Mouse (Mus musculus) skeletal muscle tissue, adult 2 months (tissue): ENCODE data around the gene Galntl6.
A peak's percentile ranks its signal among the peaks of the same experiment; 100 is the strongest.

ENCODE experiments used
- DNase-seq: peaks from one replicate; pipeline ENCODE4 v3.0.0-alpha.2; 2012; ENCODE audit warnings: low read depth, low spot score

The Galntl6 gene

GRCm38 (mm10) chr8:57842462-57843391 lies 1069.7 kb downstream of the Galntl6 start:
- no peak for DNase-seq

GRCm38 (mm10) chr8:57841446-57841845 lies 1071.0 kb downstream of the Galntl6 start:
- no peak for DNase-seq

- DNase-seq, result no peak
Observed at GRCm38 (mm10) chr8:57837384-57837783, 1075.1 kb downstream of the Galntl6 start.

- no peak for DNase-seq
Observed at GRCm38 (mm10) chr8:57836981-57837380, 1075.5 kb downstream of the Galntl6 start.

GRCm38 (mm10) chr8:57836201-57836883 lies 1076.1 kb downstream of the Galntl6 start:
- DNase-seq, result no peak

GRCm38 (mm10) chr8:57823151-57823550 lies 1089.3 kb downstream of the Galntl6 start:
- DNase-seq, result peak; percentile 5

GRCm38 (mm10) chr8:57816034-57816433 lies 1096.4 kb downstream of the Galntl6 start:
- DNase-seq, result no peak

- no peak for DNase-seq
Observed at GRCm38 (mm10) chr8:57807060-57807459, 1105.4 kb downstream of the Galntl6 start.

GRCm38 (mm10) chr8:57805094-57805493 lies 1107.3 kb downstream of the Galntl6 start:
- no peak for DNase-seq

GRCm38 (mm10) chr8:57803821-57804220 lies 1108.6 kb downstream of the Galntl6 start:
- DNase-seq, result no peak

- DNase-seq, result peak; percentile 13
Observed at GRCm38 (mm10) chr8:57801197-57801596, 1111.2 kb downstream of the Galntl6 start.

- peak; percentile 81 for DNase-seq
Observed at GRCm38 (mm10) chr8:57800327-57800726, 1112.1 kb downstream of the Galntl6 start.

GRCm38 (mm10) chr8:57799797-57800204 lies 1112.6 kb downstream of the Galntl6 start:
- DNase-seq, result peak; percentile 66

- DNase-seq, result no peak
Observed at GRCm38 (mm10) chr8:57793455-57793854, 1119.0 kb downstream of the Galntl6 start.

GRCm38 (mm10) chr8:57792246-57792645 lies 1120.2 kb downstream of the Galntl6 start:
- DNase-seq, result no peak

- peak; percentile 25 for DNase-seq
Observed at GRCm38 (mm10) chr8:57791309-57791721, 1121.1 kb downstream of the Galntl6 start.

GRCm38 (mm10) chr8:57779551-57779950 lies 1132.9 kb downstream of the Galntl6 start:
- DNase-seq, result no peak

- no peak for DNase-seq
Observed at GRCm38 (mm10) chr8:57777988-57778721, 1134.3 kb downstream of the Galntl6 start.

GRCm38 (mm10) chr8:57776723-57777122 lies 1135.7 kb downstream of the Galntl6 start:
- no peak for DNase-seq

- no peak for DNase-seq
Observed at GRCm38 (mm10) chr8:57772732-57773265, 1139.6 kb downstream of the Galntl6 start.

- no peak for DNase-seq
Observed at GRCm38 (mm10) chr8:57767541-57767940, 1144.9 kb downstream of the Galntl6 start.
